Mouse (Mus musculus): ENCODE data around the gene Fsd1.
A peak's percentile ranks its signal among the peaks of the same experiment; 100 is the strongest.

The Fsd1 gene

DNA sequence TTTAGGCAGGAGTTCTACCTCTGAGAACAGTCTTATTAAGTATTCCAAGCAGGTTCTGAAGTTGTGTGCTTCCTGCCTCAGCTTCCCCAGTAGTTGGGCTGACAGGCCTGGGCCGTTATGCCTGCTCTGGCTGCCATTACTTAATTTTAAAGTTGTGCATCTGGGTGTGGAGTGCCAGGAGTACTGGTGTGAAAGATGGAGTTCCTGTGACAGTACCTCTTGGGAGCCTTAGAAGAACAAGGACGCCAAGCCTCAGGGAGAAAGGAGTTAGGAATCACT lies 23.6 kb downstream of the Fsd1 start:
- no peak for DNase-seq

DNA sequence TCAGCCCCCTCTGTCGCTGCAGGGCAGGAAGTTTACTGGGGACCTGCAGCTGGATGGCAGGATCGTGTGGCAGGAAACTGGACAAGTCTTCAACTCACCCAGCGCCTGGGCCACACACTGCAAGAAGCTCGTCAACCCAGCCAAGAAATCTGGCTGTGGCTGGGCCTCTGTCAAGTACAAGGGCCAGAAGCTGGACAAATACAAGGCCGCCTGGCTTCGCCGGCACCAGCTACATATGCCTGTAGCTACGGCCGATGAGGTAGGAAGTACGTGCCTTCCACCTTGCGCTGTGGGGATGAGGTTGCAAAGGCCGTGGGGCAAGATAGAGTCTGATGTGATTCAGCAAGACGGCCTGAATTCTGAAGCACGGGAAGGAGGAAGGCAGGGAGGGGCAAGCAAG lies 23.9 kb downstream of the Fsd1 start:
- peak in 1 of 2 experiments; percentile 35 for DNase-seq

DNA sequence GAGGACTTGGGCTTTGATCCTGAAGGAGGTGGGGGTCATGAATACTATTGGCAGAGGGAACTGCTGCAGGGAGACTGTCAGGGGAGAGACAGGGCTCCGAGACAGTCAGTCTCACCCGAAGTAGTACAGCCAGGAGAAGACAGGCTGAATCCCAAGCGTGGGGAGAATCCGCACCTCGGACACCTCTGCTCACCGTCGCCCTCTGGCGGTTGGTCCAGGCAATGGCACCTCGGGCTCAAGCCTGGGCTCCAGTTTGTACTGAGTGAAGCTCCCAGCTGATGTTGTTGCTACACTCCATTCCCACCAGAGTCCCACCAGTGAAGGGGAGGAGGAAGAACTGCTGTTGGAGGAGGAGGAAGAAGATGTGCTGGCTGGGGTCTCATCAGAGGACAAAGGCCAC lies 24.4 kb downstream of the Fsd1 start:
- DNase-seq, result peak; percentile 84 to 92

DNA sequence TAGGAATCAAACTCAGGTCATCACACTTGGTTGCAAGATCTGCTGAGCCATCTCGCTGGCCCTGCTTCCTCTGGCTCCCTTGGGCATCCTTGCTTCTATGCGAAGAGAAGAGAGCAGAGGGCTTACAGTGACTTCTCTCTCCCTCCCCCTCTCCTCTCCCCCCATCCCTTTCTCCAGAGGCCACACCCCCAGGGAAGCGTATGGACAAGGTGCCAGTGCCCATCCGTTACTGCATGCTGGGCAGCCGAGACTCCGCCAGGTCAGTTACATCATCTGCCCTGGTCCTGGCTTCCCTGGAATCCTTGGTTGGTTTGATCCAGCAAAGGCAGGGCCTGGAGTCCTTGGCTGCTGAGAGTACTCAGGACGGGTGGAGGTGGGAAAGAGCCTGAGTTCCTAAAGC lies 25.1 kb downstream of the Fsd1 start:
- DNase-seq, result peak in 1 of 2 experiments; percentile 46

DNA sequence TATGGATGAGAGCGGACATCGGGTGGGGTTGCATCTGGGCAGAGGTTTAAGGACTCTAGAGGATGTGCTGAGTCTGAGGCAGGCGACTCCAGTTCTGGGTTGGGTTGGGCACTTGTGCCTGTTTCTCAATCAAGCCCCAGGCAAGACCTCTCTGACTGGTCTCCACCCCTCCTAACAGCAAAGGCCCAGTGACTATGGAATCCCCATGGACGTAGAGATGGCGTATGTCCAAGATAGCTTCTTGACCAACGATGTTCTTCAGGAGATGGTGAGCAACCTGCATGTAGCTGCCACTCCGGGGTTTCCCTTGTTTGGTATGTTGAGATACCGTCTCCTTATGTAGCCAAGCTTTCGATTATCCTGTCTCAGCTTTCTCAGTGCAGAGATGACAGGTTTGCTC lies 29.0 kb downstream of the Fsd1 start:
- no peak for DNase-seq

DNA sequence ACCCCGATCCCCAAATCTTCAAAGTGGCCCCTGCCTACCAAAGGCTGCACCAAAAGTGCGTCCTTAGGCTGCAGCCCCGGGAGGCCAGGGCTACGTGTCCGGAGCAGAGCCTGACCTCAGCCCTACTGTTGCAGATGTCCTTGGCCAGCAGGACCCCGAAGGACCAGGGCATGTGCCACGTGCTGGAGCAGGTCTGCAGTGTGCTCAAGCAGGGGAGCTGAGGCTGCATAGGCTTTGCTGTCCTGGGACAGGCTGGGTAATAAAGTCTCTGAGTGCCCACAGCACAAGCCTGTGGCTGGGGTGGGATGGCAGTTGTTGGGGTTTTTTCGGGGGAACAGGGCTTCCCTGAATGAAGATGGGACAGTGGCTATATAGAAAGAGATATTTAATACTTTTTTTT lies 30.1 kb downstream of the Fsd1 start:
- DNase-seq, result no peak

DNA sequence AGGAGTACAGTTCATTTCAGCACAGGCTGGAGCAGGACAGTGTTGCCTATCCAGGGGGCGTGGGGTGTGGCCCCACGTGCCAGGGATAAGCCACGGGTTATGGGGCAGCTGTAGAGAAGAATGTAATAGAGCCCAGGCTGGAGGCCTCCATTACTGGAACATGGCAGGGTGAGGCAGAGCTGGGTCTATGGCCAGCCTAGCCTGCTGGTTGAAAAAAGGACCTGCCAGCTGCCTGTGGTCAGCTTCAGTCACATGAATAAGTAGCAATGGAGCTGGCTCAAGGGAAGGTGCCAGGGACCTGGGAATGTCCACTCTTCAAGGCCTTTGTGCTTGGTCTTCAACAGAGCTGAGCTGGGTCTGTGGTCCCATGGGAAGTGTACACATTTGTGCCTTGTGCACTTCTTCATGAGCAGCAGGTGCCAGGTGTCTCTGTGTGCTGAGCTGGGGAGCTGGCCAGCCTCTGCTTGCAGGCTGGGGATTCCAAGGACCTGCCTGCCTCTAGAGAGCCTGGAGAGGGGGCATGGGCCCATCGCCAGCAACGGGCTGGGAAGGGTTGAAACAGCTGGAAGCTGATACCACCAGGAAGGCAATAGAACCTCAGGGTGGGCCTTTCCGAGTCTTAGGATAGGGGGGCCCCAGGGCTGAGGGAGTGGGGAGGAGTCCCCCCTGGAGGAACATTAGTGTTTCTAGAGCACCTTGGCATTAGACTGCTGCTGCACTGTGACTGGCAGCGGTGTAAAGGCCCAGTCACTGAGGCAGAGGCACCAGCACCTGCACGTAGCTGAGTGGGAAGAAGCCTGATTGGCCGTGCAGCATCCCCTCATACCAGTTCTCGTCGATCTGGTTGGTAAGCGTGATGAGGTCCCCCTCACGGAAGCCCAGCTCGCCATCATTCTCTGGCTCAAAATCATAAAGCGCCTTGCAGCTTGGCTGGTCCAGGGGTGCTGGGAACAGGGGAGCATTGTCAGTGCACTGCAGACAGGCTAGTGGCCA lies 30.8 kb downstream of the Fsd1 start:
- DNase-seq, result peak; percentile 57 to 60

DNA sequence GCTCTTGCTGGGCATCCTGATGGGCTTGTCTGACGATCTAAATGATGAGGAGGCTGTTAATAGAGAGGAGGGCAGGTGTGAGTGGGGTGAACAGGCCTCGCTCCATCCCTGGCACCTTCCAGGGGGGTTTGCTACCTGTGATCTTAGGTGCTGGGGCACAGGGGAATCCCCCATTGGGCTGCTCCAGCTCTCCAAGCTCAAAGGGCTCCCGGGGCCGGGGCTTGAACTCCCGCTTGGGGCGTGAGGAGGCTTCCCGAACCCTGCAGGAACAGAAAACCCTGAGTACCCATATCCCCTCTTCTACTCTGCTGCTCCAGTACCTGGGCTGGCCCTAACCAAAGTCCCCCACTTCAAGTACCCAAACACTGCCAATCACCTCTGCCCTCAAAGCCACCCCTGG lies 31.5 kb downstream of the Fsd1 start:
- peak in 1 of 2 experiments; percentile 34 for DNase-seq

DNA sequence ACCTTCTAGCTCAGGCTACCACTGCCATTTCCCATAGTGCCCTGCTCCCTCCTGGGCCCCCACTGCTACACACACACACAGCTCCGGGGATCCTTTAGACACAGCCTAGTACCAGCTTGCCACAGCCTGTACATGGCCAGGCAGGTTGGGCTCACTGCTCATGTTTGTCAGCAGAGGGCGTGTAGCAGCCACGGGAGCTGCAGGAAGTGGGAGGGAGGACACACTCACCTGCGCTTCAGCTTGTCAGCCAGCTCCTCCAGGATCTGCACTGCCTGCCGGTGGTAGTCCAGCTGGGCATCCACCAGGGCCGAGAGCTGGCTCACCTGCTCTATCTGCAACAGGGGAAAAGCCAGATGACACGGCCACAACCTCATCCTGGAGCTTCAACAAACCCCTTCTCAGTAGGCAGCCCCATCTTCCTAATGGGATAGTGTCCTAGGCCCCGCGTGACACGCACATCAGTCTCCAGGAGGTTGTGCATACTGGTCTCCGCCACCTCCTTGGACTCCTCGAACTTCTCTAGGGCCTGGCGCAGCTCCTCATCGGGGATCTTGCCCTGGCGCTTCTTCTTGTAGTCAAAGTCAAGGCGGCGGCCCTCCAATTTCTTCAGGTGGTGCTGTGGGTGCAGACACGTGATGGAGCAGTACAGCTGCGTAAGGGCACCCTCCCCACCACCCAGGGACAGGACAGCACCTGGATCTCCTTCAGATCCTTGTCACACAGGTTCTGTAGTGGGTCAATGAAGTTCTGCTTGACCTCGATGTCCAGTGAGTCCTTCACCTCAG lies 32.2 kb downstream of the Fsd1 start:
- peak; percentile 86 to 89 for DNase-seq

DNA sequence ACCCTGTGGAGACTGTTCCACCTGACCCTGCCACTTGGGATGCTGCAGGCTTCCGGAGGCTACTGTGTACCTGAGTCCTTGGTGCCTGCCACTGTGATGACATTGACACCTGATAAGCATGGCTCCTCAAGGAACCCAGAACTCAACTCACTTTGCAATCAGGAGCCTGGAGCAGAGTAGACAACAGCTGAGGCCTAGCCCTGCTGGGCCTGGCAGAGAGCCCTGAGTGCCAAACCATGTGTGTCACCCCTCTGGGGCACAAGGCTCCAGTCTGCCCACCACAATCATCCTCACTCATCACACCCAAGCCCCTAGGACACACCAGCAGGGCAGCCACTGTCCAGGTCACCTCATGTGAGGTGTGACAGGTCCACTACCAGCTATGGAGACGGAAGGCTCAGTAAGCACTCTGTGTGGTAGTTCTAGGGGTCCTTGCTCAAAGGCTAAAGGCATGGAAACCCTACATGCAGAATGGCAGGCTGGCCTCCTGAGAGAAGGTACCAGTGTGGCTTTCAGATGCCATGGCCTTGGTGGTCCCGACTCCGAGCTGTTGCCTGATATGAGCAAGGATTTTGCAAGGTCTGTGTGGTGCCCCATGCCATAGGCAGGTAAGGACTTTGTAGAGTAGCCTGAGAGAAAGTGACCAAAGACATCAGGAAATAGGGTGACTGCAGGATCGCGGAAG lies 34.2 kb downstream of the Fsd1 start:
- peak in 1 of 2 experiments; percentile 54 for DNase-seq

DNA sequence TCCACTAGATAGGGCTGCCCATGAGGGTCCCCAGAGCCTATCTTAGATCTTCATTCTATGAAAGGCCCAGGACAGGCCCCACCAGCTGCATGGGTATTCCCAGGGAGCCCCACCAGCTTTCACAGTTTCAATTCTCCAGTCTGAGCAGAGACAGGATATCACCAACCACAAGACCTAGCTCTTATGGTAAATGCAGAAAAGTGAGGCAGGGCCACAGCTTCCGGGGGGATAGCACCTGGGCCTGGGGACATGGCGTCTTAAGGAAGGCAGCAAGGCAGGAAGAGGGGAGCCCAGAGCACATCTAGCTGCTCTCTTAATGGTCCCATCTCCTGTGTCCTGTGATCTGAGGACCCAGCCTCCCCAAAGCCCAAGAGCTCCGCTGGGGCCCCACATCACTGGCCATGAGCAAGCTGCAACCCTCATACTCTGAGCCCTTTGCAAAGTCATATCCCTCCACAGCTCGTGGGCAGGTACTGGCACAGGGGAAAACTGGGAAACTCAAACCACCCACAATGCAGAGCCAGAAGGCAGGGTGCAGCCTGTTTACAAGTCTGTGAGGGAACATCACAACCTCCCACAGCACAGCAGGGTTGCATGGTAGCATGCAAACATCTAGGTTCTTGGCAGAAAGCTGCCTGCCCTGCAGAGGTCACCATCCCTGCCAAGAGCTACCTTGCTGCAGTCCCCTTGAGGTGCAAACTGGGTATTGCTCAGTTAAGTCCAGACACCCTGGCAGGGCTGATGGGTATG lies 35.0 kb downstream of the Fsd1 start:
- DNase-seq, result peak in 1 of 2 experiments; percentile 46

DNA sequence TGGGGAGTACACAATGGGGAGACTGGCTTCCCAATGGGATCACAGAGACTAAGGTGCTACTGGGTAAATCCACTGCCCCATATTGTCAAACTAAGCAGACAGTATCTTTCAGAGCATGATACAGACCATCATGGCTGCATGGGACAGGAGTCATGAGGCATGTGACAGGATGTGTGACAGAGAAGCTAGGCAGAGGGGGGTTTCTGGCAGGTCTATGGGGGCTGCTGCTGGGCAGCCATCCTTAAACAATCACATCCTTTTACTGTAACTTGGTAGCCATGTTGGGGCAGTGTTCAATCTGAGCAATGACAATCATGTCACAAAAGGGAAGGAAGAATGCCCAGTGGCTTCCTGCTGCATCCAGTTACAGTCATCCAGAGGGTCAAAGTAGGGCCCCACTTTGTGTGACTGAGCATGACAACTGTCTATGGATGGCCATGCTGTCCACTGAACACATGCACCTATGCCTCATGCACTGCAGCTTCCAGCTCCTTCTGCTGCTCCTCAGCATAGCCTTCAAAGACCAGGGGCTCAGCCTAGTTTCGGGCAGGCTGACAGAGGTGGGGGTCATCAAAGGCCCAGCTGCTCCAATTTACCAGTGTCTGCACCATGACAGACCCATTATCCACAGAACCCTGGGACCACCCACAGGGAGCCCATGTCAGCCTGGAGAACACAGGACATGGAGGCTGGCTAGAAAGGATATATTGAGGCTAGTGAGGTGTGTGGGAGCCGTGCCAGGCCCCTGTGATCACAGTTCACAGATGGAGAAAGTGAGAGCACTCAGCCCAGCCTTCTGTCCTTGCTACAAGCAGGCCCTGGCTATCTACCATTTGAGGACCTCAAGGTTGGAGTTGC lies 36.1 kb downstream of the Fsd1 start:
- peak; percentile 73 to 75 for DNase-seq

DNA sequence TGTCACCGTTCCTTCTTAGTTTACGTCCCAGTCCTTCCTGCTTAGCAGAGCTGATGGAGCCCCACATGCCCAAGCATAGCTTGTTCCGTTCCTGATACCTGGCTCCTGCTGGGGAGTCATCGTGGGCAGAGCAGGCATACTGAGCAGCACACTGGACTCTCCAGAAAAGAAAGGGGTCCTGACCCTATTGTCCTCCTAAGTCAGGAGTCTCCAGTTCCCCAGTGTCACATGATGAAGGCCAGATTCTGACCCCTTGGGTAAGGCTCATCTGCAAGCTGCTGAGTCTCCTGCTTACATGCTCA lies 36.6 kb downstream of the Fsd1 start:
- DNase-seq, result no peak

DNA sequence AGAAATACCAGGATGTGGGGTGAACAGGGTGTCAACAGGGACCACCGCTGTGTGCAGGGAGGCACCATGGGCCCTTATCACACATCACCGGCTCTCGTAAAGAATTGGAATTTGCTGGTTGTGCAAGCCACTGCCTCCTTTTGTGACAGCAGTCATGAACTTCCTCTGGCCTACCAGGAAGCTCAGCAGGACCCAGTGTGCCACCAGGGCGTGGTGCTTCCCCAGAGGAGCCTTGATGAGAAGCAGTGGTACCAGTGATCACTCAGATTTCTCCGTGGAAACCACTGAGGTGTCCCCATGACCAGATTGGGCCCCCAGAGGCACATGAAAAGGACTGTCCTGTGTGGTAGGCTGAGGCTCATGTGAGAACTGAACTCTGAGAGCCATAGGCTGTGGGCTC lies 37.1 kb downstream of the Fsd1 start:
- no peak for DNase-seq

DNA sequence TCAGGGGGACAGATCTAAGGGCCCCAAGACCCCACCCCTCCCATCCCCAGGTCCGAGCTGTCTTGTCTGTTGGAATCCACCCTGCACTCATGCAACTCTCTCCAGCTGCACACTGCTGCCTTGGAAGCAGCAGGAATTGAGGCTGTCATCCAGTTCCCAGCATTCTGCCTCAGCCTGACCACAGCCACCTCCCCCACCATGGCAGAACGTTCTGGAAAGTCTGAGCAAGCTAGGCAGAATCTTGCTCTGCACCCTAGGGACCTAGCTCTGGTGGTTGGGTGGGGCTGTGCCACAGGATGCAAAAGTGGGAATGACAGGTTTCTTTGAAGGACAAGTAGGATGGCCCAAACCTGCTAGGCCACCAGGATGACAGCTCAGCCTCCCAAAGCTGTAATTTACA lies 38.2 kb downstream of the Fsd1 start:
- DNase-seq, result no peak

DNA sequence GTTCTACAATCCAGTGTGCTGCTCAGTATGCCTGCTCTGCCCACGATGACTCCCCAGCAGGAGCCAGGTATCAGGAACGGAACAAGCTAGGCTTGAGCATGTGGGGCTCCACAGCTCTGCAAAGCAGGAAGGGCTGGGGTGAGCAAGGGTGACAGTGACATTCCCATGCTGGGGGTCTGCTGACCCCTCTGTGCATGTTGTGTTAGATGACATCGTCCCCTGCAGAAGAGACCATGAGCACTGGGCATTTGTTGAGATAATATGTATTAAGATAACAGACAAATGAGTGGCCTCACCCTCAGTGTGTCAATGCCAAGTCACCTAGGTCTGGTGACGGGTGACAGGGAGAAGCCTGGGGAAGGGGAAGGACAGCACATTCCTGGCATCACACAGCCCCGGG lies 38.6 kb downstream of the Fsd1 start:
- DNase-seq, result no peak

DNA sequence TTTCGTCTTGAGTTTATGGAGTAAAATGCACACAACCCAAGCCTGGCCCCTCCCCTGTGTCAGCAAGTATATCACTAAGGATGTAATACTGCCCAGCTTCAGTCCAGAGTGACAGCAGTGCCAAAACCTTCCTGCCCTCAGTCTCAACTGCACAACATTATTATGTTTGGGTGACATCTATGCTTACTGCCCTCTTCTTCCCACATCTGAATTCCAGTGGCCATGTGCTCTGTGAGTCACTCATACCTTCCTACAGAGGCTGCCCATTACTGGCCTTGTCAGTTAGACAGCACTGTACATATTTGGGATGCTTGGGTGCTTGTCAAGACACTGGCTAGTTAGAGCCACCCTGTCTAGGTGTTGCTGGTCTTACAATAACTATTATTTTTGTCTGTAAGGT lies 40.0 kb downstream of the Fsd1 start:
- no peak for DNase-seq

DNA sequence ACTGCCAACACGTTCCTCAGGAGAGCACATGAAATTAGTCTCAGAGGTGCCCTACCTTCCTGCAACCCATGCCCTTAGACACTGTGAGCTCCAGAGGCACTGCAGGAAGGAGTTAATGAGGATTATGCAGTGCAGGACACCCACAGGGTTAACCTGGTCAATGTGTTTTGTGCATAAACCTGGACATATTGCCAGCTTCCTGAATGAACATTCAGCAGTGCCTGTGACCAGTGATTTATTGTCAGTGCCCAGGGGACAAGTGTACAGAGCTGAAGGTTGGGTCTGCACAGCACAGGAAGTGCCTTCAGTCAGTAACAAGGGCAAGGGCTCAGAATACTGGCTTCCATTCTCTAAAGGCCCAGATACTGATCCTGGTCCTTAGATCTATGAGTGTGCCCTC lies 40.6 kb downstream of the Fsd1 start:
- DNase-seq, result no peak

DNA sequence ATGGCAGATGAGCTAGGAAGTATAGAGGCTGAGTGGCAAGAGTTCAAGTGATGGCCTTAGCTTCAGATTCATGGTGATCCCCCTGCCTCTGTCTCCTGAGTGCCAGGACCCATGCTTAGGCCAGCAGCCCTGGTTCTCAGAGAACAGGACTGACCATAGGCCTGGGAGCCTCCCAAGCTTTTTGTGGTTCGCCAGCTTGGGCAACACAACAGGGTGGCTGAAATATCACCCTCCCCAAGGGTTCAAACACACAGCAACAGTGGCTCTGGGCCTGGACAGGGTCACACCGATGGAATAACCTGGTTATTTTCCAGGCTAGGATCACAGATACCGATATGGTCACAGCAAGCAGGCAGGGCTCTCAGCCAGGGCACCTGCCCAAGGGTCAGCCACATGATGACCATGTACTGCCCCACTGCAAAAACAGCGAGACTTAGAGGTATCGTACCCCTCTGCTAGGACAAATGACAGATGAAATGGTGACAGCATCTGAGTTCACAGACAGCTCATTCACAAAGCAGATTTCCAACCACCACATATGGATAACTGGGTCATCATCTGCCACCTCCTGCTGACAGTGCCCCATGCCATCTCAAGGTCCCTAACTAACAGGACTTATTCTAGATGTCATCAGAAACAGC lies 41.6 kb downstream of the Fsd1 start:
- DNase-seq, result peak; percentile 57 to 61

DNA sequence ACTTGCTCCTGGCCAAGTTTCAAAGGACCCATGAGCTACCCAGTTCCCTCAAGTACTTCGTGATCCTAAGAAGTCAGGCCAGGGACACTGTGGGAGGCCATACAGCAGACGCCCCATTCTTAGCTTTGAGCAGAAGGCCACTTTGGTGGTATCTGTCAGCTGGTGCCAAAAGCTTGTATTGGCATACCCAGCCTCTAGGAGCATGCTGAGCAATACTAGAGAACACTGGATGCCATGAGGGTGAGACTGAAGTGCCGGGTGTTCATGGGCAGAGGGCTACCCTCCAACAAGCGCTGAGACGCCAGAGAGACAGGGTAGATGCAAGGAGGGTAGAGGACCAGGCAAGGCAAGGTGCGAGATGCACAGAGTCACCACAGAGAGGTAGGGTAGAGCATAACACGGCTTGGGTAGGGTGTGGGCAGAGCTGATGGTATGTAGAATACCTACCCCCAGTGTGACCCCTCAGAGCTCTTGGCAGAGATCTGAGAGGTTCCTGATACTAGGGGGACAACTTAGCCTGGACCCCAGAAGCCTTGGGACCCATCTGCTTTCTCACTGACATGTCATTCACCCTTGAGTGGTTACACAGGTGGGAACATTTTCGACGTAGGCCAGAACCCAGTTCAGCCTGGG lies 44.0 kb downstream of the Fsd1 start:
- peak; percentile 52 to 58 for DNase-seq

DNA sequence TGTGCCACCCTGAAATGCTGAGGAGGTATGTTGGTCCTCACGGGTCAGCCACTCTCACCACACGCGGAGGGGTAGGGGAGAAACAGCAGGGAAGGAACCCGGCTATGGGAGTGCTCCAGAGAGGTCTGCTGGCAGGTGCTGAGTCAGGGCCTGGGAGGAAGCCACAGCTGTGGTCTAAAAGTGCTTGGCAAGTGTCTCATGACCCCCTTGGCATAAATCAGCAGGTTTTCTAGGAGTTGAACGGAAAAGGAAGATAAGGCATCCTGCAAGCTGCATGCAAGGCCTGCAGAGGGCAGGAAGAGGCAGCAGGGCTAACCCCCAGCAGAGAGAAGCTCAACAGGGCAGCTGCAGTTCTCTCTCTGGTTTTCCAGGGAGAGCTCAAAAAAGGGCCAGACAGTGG lies 44.6 kb downstream of the Fsd1 start:
- DNase-seq, result peak in 1 of 2 experiments; percentile 23
